Mouse (Mus musculus) heart, postnatal 0 days (tissue): Measurements from ENCODE around the gene Gm13276.
"Not testable (repeated sequence)": the region's sequence is repeated elsewhere in the genome, so short reads cannot be mapped to it uniquely, and the experiment has no call there.

Source experiments
- CTCF ChIP-seq: IDR thresholded peaks from 2 replicates; pipeline ENCODE4 v1.5.1; 2016; ENCODE audit warnings: antibody characterized with exemption, control low read depth, low read depth
- EP300 ChIP-seq: IDR thresholded peaks from 2 replicates; pipeline ENCODE4 v1.6.1; 2016; ENCODE audit warnings: antibody characterized with exemption, low read depth

DNA sequence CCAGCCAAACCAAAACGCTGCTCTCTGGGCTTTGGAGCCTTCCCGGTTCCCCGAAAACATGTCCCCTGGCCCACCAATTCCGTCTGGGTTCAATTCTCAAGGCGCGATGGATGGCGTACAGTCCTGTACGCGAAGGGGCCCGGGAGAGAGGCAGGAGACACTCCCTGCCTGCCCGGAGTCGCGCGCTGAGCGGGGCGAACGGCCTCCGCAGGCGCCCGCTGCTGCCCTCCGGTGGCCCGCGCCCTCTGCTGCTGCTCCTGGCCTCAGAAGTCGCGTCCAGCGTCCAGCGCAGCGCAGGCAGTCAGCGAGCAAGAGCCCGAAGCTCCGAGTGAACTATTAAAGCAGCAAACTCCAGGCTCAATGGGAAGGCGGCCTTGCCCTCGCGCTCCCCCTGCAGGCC is 20.3 kb downstream of the Gm13276 start:
- TF ChIP-seq CTCF, result peak; percentile 32
- TF ChIP-seq EP300, result not testable (repeated sequence)
